Mouse (Mus musculus) forebrain, embryonic 10.5 days (tissue): ENCODE results near the gene Ino80b. TPM values are rescaled to one million over a fixed set of nuclear protein-coding genes. Genes with fewer than 3 reads are reported as not detected.

Experiments used
- DNase-seq: peaks from one replicate; pipeline ENCODE4 v3.0.0-alpha.2; 2017; ENCODE audit warnings: low spot score; ENCODE audit errors: extremely low spot score
- H3K27ac ChIP-seq: fragments of 300-500 bp; sonication (generic); 2 replicates; pipeline ENCODE4 v1.5.1; 2016; ENCODE audit warnings: mild to moderate bottlenecking
- H3K27me3 ChIP-seq: fragments of 300-500 bp; sonication (generic); 2 replicates; pipeline ENCODE4 v1.6.1; 2016; ENCODE audit warnings: mild to moderate bottlenecking; ENCODE audit not compliant: poor library complexity, severe bottlenecking
- H3K36me3 ChIP-seq: fragments of 300-500 bp; sonication (generic); replicated peaks from 2 replicates; pipeline ENCODE4 v1.6.1; 2016; ENCODE audit warnings: mild to moderate bottlenecking, moderate library complexity
- H3K4me1 ChIP-seq: fragments of 300-500 bp; sonication (generic); 2 replicates; pipeline ENCODE4 v1.6.1; 2016
- H3K4me3 ChIP-seq: fragments of 300-500 bp; sonication (generic); 2 replicates; pipeline ENCODE4 v1.5.1; 2016; ENCODE audit warnings: mild to moderate bottlenecking, moderate library complexity
- H3K9me3 ChIP-seq: fragments of 300-500 bp; sonication (generic); 2 replicates; pipeline ENCODE4 v1.6.1; 2016; ENCODE audit warnings: mild to moderate bottlenecking, moderate library complexity
- WGBS: fragments of 180-500 bp; shearing (Covaris S2); methylation state at CpG from one replicate; pipeline ENCODE4 v1.1.7; 2016; 5-methylcytosine and 5-hydroxymethylcytosine counted together
- polyA plus RNA-seq: library from polyadenylated mRNA; unstranded; fragments of >200 nt; fragmentation: Nextera tagmentation; extraction: Ambion mirVana; gene quantifications from 2 replicates; pipeline ENCODE4 v1.2.1, GENCODE M21; 2016

Ino80b gene
- polyA plus RNA-seq, 1 experiment from 2014 or later = 19.2 TPM

- Histone ChIP-seq H3K27me3 (peaks cover 20% of the 10 kb centered on the region), H3K9me3 (no peaks in the 10 kb centered on the region), H3K27ac (peak overlapping the region; percentile 83), H3K4me1 (peaks cover 44% of the 10 kb centered on the region), H3K4me3 (peak overlapping the region; percentile 68), H3K36me3 (peaks cover 37% of the 10 kb centered on the region)
- no peak for DNase-seq
- 9% methylated on average over 23 of the region's 23 CpGs for WGBS
Measured at GRCm38 (mm10) chr6:83155552-83156238, 30.5 kb upstream of the Ino80b start.

GRCm38 (mm10) chr6:83153485-83153884, 28.3 kb upstream of the Ino80b start:
- no peaks in the 10 kb centered on the region for H3K9me3 ChIP-seq
- H3K27me3 ChIP-seq = peaks cover 9% of the 10 kb centered on the region; the same call in 1 of the 2 replicates
- DNase-seq = no peak
- H3K36me3 ChIP-seq = peaks cover 59% of the 10 kb centered on the region
- 79% methylated on average over 5 of the region's 5 CpGs for WGBS
- H3K27ac ChIP-seq = no peak overlapping the region
- H3K4me3 ChIP-seq = no peak overlapping the region
- H3K4me1 ChIP-seq = peaks cover 47% of the 10 kb centered on the region

- DNase-seq = no peak
- peaks cover 47% of the 10 kb centered on the region for H3K4me1 ChIP-seq
- H3K4me3 ChIP-seq = no peak overlapping the region
- H3K9me3 ChIP-seq = no peaks in the 10 kb centered on the region
- WGBS = 88% methylated on average over 12 of the region's 12 CpGs
- H3K27me3 ChIP-seq = peaks cover 9% of the 10 kb centered on the region; the same call in 1 of the 2 replicates
- H3K36me3 ChIP-seq = peaks cover 63% of the 10 kb centered on the region
- H3K27ac ChIP-seq = no peak overlapping the region
Measured at GRCm38 (mm10) chr6:83153038-83153437, 27.8 kb upstream of the Ino80b start.

DNA sequence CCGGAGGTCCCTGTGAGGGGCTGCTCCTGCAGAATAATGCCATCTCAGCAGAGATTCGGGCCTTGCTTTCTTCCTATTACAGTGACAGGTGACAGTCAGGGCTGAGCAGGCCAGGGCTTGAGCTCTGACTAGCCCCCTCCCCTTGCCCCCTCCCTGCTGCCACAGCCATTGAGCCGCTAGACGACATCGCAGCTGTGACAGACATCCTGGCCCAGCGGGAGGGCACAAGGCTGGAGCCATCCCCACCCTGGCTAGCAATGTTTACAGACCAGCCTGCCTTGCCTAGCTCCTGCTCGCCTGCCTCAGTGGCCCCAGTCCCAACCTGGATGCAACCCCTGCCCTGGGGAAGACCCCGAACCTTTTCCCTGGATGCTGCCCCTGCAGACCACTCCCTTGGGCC, 26.5 kb upstream of the Ino80b start:
- H3K4me1 ChIP-seq = peaks cover 54% of the 10 kb centered on the region
- peaks cover 77% of the 10 kb centered on the region for H3K36me3 ChIP-seq

GRCm38 (mm10) chr6:83147280-83147679, 22.0 kb upstream of the Ino80b start:
- DNase-seq = no peak

More for the DNA sequence above, 26.5 kb upstream of the Ino80b start:
- no peaks in the 10 kb centered on the region for H3K9me3 ChIP-seq
- DNase-seq = no peak
- H3K27ac ChIP-seq = no peak overlapping the region
- WGBS = 31% methylated on average over 8 of the region's 8 CpGs
- H3K27me3 ChIP-seq = peaks cover 9% of the 10 kb centered on the region; the same call in 1 of the 2 replicates
- no peak overlapping the region for H3K4me3 ChIP-seq

DNA sequence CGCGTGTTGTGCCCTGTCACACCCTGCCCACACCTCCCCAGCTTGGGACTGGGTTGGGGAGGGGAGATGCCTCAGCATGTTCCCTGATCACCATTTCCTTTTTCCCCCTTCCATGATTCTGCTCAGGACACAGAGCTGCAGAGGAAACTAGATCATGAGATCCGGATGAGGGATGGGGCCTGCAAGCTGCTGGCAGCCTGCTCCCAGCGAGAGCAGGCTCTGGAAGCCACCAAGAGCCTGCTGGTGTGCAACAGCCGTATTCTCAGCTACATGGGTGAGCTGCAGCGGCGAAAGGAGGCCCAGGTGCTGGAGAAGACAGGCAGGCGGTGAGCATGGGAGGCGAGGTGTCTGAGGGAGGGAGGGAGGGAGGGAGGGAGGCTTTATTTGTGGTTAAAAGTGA, 20.6 kb upstream of the Ino80b start:
- 74% methylated on average over 9 of the region's 9 CpGs for WGBS

More at GRCm38 (mm10) chr6:83147280-83147679, 22.0 kb upstream of the Ino80b start:
- Histone ChIP-seq H3K9me3 (no peaks in the 10 kb centered on the region), H3K4me3 (no peak overlapping the region), H3K27ac (0 out of 2 replicates have a peak overlapping the region, but pooled peaks have one; percentile 11), H3K36me3 (peaks cover 64% of the 10 kb centered on the region), H3K4me1 (peaks cover 51% of the 10 kb centered on the region), H3K27me3 (peaks cover 9% of the 10 kb centered on the region)
- 66% methylated on average over 7 of the region's 7 CpGs for WGBS

GRCm38 (mm10) chr6:83145209-83145608, 20.0 kb upstream of the Ino80b start:
- no peak for DNase-seq
- no peak overlapping the region for H3K27ac ChIP-seq
- H3K4me1 ChIP-seq = peaks cover 50% of the 10 kb centered on the region

More for the DNA sequence above, 20.6 kb upstream of the Ino80b start:
- Histone ChIP-seq H3K36me3 (peaks cover 50% of the 10 kb centered on the region), H3K27ac (peak overlapping the region; percentile 44; the same call in 1 of the 2 replicates), H3K4me1 (peaks cover 51% of the 10 kb centered on the region), H3K9me3 (no peaks in the 10 kb centered on the region), H3K4me3 (no peak overlapping the region), H3K27me3 (peaks cover 24% of the 10 kb centered on the region)
- no peak for DNase-seq

DNA sequence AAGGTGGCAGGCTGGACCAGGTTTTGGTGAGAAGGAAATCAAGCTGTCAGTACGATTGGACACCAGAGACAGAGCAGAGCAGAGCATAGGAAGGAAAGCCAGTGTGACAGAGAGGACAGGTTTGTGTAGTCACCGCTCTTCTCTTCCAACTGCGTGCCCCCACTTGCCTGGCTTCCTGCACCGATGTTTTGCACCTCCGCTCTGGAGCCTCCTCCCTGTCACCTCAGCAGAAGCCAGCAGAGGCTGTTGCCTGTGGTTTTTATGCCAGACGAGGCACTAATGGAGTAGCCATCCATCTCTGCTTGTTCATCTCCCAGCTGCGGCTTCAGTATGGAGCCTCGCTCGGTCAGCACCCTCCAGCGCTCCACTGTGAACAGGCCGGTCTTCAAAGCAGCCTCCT, 17.7 kb upstream of the Ino80b start:
- DNase-seq = no peak
- no peaks in the 10 kb centered on the region for H3K9me3 ChIP-seq
- 52% methylated on average over 11 of the region's 11 CpGs for WGBS
- H3K4me1 ChIP-seq = peaks cover 73% of the 10 kb centered on the region
- H3K27me3 ChIP-seq = peaks cover 26% of the 10 kb centered on the region
- peak overlapping the region; percentile 80 for H3K27ac ChIP-seq
- H3K36me3 ChIP-seq = peaks cover 29% of the 10 kb centered on the region
- 0 out of 2 replicates have a peak overlapping the region, but pooled peaks have one; percentile 51 for H3K4me3 ChIP-seq

More at GRCm38 (mm10) chr6:83145209-83145608, 20.0 kb upstream of the Ino80b start:
- Histone ChIP-seq H3K36me3 (peaks cover 44% of the 10 kb centered on the region), H3K9me3 (no peaks in the 10 kb centered on the region), H3K27me3 (peaks cover 26% of the 10 kb centered on the region), H3K4me3 (no peak overlapping the region)
- 86% methylated on average over 2 of the region's 2 CpGs for WGBS

DNA sequence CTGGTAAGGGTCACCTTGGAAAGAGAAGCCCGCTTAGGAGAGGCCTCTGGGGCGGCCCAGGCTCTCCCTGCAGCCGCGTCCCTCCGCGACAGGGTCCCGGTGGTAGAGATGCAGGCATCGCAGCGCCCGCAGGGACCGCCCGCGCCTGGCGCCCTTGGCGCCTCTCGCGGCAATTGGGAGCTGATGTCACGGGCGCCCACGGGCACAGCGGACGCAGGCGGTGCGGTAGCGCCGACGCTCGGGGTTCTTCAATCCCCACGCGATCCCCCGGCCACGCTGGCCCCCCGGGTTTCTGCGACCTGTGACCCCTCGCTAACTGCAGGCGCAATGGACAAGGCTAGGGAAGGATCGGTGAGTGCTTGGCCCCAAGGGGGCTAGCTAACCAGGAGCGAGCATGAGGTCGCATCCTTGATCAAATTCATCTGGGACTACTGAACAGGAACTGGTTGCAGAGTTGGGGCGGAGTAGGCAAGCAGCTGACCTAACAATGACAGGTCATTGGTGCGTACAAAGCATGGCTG, 17.0 kb upstream of the Ino80b start:
- WGBS = 1% methylated on average over 41 of the region's 41 CpGs
- Histone ChIP-seq H3K4me3 (peak overlapping the region; percentile 51), H3K4me1 (peaks cover 77% of the 10 kb centered on the region), H3K27me3 (peaks cover 26% of the 10 kb centered on the region), H3K9me3 (no peaks in the 10 kb centered on the region), H3K27ac (peak overlapping the region; percentile 80), H3K36me3 (peaks cover 23% of the 10 kb centered on the region)
- DNase-seq = no peak

GRCm38 (mm10) chr6:83141636-83142035, 16.4 kb upstream of the Ino80b start:
- H3K27ac ChIP-seq = peak overlapping the region; percentile 80
- peaks cover 26% of the 10 kb centered on the region for H3K27me3 ChIP-seq
- DNase-seq = no peak
- H3K9me3 ChIP-seq = no peaks in the 10 kb centered on the region
- WGBS = 22% methylated on average over 4 of the region's 4 CpGs
- H3K4me1 ChIP-seq = peaks cover 77% of the 10 kb centered on the region
- peaks cover 17% of the 10 kb centered on the region for H3K36me3 ChIP-seq
- H3K4me3 ChIP-seq = peak overlapping the region; percentile 51

DNA sequence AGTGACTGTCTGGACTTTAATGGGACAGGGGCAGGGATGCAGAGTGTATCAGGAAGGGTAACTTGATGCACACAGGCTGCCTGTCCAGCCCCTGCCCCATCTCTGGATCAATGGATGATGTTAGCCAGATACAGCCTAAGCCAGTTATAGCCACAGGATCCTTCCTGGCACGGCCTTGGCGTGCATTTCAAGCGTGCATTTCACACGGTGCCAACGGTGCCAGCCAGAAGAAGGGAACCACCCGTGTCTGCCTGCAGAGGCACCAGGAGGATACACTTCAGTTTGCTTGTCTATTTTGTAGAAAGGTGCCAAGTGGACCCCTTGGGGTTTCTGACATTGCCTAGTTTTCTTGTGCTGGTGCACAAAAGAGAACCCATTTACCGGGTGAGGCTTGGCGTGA, 14.8 kb upstream of the Ino80b start:
- 0 out of 2 replicates have a peak overlapping the region, but pooled peaks have one; percentile 11 for H3K27ac ChIP-seq
- WGBS = 90% methylated on average over 8 of the region's 8 CpGs
- H3K36me3 ChIP-seq = peaks cover 9% of the 10 kb centered on the region
- no peak for DNase-seq
- peaks cover 42% of the 10 kb centered on the region for H3K27me3 ChIP-seq
- 0 out of 2 replicates have a peak overlapping the region, but pooled peaks have one; percentile 3 for H3K4me3 ChIP-seq
- H3K4me1 ChIP-seq = peaks cover 84% of the 10 kb centered on the region
- no peaks in the 10 kb centered on the region for H3K9me3 ChIP-seq

- Histone ChIP-seq H3K27ac (peak overlapping the region; percentile 97), H3K4me1 (peaks cover 88% of the 10 kb centered on the region), H3K27me3 (peaks cover 55% of the 10 kb centered on the region), H3K36me3 (peaks cover 9% of the 10 kb centered on the region), H3K4me3 (peak overlapping the region; percentile 64), H3K9me3 (no peaks in the 10 kb centered on the region)
- peak; percentile 71 for DNase-seq
- WGBS = under 1% methylated on average over 11 of the region's 11 CpGs
Measured at GRCm38 (mm10) chr6:83138056-83138455, 12.8 kb upstream of the Ino80b start.

GRCm38 (mm10) chr6:83137576-83137950, 12.3 kb upstream of the Ino80b start:
- Histone ChIP-seq H3K27me3 (peaks cover 50% of the 10 kb centered on the region), H3K4me3 (peak overlapping the region; percentile 64), H3K9me3 (no peaks in the 10 kb centered on the region), H3K27ac (peak overlapping the region; percentile 97), H3K36me3 (peaks cover 9% of the 10 kb centered on the region), H3K4me1 (peaks cover 83% of the 10 kb centered on the region)
- under 1% methylated on average over 12 of the region's 12 CpGs for WGBS
- DNase-seq = peak; percentile 94
